Mouse (Mus musculus) spleen, adult 18-20 months (tissue): ENCODE results near the gene Trim75.

ENCODE experiments used
- DNase-seq, 2 experiments: peaks; one replicate each; pipeline ENCODE4 v3.0.0; 2022; ENCODE audit warnings: mixed read lengths in 2 of 2

Trim75 gene

GRCm38 (mm10) chr8:64942946-64943345 is 44.7 kb downstream of the Trim75 start:
- no peak for DNase-seq

DNA sequence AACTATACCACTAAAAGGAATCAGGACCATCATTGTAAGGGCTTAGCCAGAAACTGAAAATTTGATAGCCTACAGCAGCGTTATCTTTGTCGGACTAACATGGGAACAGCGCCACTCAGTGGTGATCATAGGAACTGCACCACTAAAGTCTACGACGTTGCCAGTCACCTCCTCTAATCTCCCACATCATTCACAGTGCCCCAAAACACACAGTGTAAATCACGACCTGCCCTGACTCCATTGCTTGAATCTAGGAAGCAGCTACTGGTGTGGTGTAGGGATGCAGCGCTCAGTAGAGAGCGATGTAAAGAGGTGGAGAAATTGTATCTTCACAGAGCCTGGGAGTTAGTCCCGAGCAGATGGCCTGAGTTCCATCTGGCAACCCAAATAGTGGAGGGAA is 46.1 kb downstream of the Trim75 start:
- DNase-seq, result peak; percentile 48 to 74

DNA sequence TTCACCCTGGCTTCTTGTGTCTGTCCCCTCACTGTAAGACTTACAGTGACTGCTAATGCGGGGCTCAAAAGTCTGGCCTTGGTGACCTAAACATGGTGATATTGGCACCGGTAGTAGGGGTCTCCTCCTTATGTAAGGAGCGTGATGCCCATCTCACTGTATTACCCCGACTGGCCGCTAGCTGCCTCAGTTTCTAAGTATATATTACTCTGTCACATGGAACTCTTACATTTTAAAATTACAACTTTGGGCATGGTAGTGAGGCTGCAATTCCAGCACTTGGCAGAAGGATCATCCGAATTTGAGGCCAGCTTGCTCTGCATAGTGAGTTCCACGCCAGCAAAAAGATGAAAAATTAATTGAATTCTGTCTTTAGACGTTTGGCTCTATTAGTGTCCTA is 46.6 kb downstream of the Trim75 start:
- DNase-seq, result no peak

- DNase-seq, result no peak
These were observed 52.6 kb downstream of the Trim75 start for GRCm38 (mm10) chr8:64934997-64935396.
